Mouse (Mus musculus) testis, adult 2 months (tissue): ENCODE results near the gene Epb41.

Experiments
- CTCF ChIP-seq: fragments of 200-500 bp; IDR thresholded peaks from 2 replicates; pipeline ENCODE4 v1.5.1; 2012; ENCODE audit warnings: low read depth, mild to moderate bottlenecking, inconsistent platforms, low read length, moderate library complexity; ENCODE audit not compliant: control insufficient read depth, insufficient read depth, insufficient replicate concordance
- POLR2A ChIP-seq: fragments of 200-500 bp; IDR thresholded peaks from 2 replicates; pipeline ENCODE4 v1.6.1; 2012; ENCODE audit warnings: low read depth, mild to moderate bottlenecking, inconsistent platforms, low read length, moderate library complexity; ENCODE audit not compliant: control insufficient read depth

GRCm38 (mm10) chr4:131947848-131948247, 127.3 kb downstream of the Epb41 start:
- TF ChIP-seq CTCF (no peak), POLR2A (no peak)
